Mouse (Mus musculus) megakaryocyte, embryonic 14.5 days (primary cell): ENCODE data around the gene Pfkfb2.

Experiments
- FLI1 ChIP-seq: IDR thresholded peaks from 2 replicates; pipeline ENCODE4 v1.6.1; 2012; ENCODE audit warnings: low read length, inconsistent platforms, mixed read lengths
- GATA1 ChIP-seq: IDR thresholded peaks from 3 replicates; pipeline ENCODE4 v1.6.1; 2012; ENCODE audit warnings: mixed read lengths, low read length, inconsistent platforms, borderline replicate concordance

DNA sequence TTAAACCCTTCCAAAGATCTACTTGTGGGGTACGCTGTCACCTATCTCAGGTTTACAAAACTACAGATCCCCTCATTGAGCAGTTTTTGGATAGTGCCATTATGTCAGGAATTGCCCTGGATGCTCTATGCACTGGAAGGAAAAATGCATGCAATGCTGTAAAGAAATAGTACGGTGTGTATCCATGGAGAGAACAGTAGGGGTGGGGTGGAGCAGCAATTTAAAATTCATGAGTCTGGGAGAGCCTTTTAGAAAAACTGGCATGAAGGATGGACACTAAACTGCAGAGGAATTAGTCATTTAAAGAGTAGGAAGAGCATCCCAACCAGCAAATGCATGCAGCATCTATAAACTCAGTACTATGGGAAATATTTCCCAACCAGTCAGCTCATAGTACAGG is 2.7 kb downstream of the Pfkfb2 start:
- no peak for TF ChIP-seq GATA1
- TF ChIP-seq FLI1: no peak
